Mouse (Mus musculus) kidney, adult 9 months (tissue): ENCODE results near the gene Hoxa5.

Source experiments
- DNase-seq: peaks from one replicate; pipeline ENCODE4 v3.0.0; 2022

Hoxa5 gene

GRCm38 (mm10) chr6:52174968-52175751, 29.2 kb downstream of the Hoxa5 start:
- DNase-seq = peak; percentile 53

- DNase-seq = peak; percentile 15
These were observed 30.7 kb downstream of the Hoxa5 start for GRCm38 (mm10) chr6:52173648-52174047.

GRCm38 (mm10) chr6:52172501-52172900, 31.9 kb downstream of the Hoxa5 start:
- DNase-seq = peak; percentile 94

- DNase-seq = peak; percentile 56
These were observed 32.4 kb downstream of the Hoxa5 start for GRCm38 (mm10) chr6:52171938-52172337.

- DNase-seq = peak; percentile 10
These were observed 33.1 kb downstream of the Hoxa5 start for GRCm38 (mm10) chr6:52171331-52171730.

GRCm38 (mm10) chr6:52170898-52171223, 33.5 kb downstream of the Hoxa5 start:
- no peak for DNase-seq

GRCm38 (mm10) chr6:52170166-52170897, 34.1 kb downstream of the Hoxa5 start:
- DNase-seq = peak; percentile 38

- no peak for DNase-seq
These were observed 34.8 kb downstream of the Hoxa5 start for GRCm38 (mm10) chr6:52169499-52170165.

- no peak for DNase-seq
These were observed 36.0 kb downstream of the Hoxa5 start for GRCm38 (mm10) chr6:52168191-52169055.

GRCm38 (mm10) chr6:52167736-52168161, 36.6 kb downstream of the Hoxa5 start:
- no peak for DNase-seq

GRCm38 (mm10) chr6:52167176-52167575, 37.2 kb downstream of the Hoxa5 start:
- no peak for DNase-seq

GRCm38 (mm10) chr6:52166431-52167077, 37.8 kb downstream of the Hoxa5 start:
- peak; percentile 21 for DNase-seq

- peak; percentile 21 for DNase-seq
These were observed 38.7 kb downstream of the Hoxa5 start for GRCm38 (mm10) chr6:52165441-52166370.

- DNase-seq = peak; percentile 28
These were observed 39.6 kb downstream of the Hoxa5 start, which contains the start of gene Hoxa2 for GRCm38 (mm10) chr6:52164626-52165440. Gene Hoxa2 (minus strand): TSS chr6:52164831.

GRCm38 (mm10) chr6:52164051-52164625, 40.2 kb downstream of the Hoxa5 start:
- peak; percentile 37 for DNase-seq

GRCm38 (mm10) chr6:52163366-52164031, 40.9 kb downstream of the Hoxa5 start:
- peak; percentile 22 for DNase-seq

- DNase-seq = peak; percentile 13
These were observed 41.6 kb downstream of the Hoxa5 start for GRCm38 (mm10) chr6:52162611-52163365.

- DNase-seq = no peak
These were observed 42.4 kb downstream of the Hoxa5 start for GRCm38 (mm10) chr6:52162093-52162380.
